Mouse (Mus musculus) G1E (cell line): Measurements from ENCODE around the gene Lcor. TPM values are rescaled to one million over a fixed set of nuclear protein-coding genes. Genes with fewer than 3 reads are reported as not detected.

Experiments used
- ATAC-seq: 2 replicates; pipeline ENCODE4 v1.8.0; 2016; ENCODE audit warnings: mild to moderate bottlenecking; ENCODE audit not compliant: insufficient number of reproducible peaks, poor library complexity, low FRiP score, severe bottlenecking; ENCODE audit errors: extremely low read depth
- DNase-seq: peaks from one replicate; pipeline ENCODE4 v3.0.0; 2012; ENCODE audit warnings: low spot score
- H3K27me3 ChIP-seq: 2 replicates; pipeline ENCODE4 v1.6.1; 2012; ENCODE audit warnings: mild to moderate bottlenecking, low read length, inconsistent platforms; ENCODE audit not compliant: insufficient read depth
- H3K36me3 ChIP-seq: replicated peaks from 2 replicates; pipeline ENCODE3; 2012; ENCODE audit warnings: mild to moderate bottlenecking, inconsistent platforms
- H3K4me1 ChIP-seq: 2 replicates; pipeline ENCODE4 v1.6.1; 2012; ENCODE audit warnings: low read depth, low read length, inconsistent platforms, mixed read lengths; ENCODE audit not compliant: insufficient read depth
- H3K4me3 ChIP-seq: 2 replicates; pipeline ENCODE4 v1.5.1; 2012; ENCODE audit warnings: low read depth, mild to moderate bottlenecking, inconsistent platforms, low read length, moderate library complexity, mixed read lengths
- H3K9me3 ChIP-seq: replicated peaks from 2 replicates; pipeline ENCODE4 v1.6.1; 2012; ENCODE audit warnings: inconsistent platforms
- CTCF ChIP-seq: IDR thresholded peaks from 2 replicates; pipeline ENCODE4 v1.5.1; 2012; ENCODE audit warnings: low read depth, low read length, inconsistent platforms, mixed read lengths
- GATA1 ChIP-seq: IDR thresholded peaks from 2 replicates; pipeline ENCODE4 v1.6.1; 2012; ENCODE audit warnings: borderline replicate concordance, low read length, inconsistent platforms, mixed read lengths
- GATA2 ChIP-seq: IDR thresholded peaks from 2 replicates; pipeline ENCODE4 v1.6.1; 2012; ENCODE audit warnings: low read depth, low read length, inconsistent platforms, borderline replicate concordance
- POLR2AphosphoS5 ChIP-seq: IDR thresholded peaks from 2 replicates; pipeline ENCODE4 v1.6.1; 2012; ENCODE audit warnings: low read depth, low read length, inconsistent platforms; ENCODE audit not compliant: insufficient replicate concordance
- TAL1 ChIP-seq: conservative IDR thresholded peaks from 2 replicates; pipeline ENCODE4 v1.6.1; 2012; ENCODE audit warnings: low read depth, low read length, inconsistent platforms, mixed read lengths
- polyA plus RNA-seq: library from polyadenylated mRNA; stranded (reverse); fragments of >175 nt; gene quantifications from 2 replicates; pipeline ENCODE4 v1.2.3, GENCODE M21; 2012
- total RNA-seq, 2 experiments: library from RNA; stranded (forward) in 1 of 2; stranded (reverse) in 1 of 2; fragments of 200-1000 nt in 1 of 2; fragments of >200 nt in 1 of 2; fragmentation: Nextera tagmentation in 1 of 2; gene quantifications; 2 replicates each; pipeline ENCODE4 v1.2.3; 2014 to 2017

Gene Lcor
- total and polyA plus RNA-seq, 3 experiments = 2.9 to 44.5 (median 16.0) TPM

GRCm38 (mm10) chr19:41463841-41464240 lies 18.6 kb upstream of the Lcor start:
- Histone ChIP-seq H3K36me3 (no peaks in the 10 kb centered on the region), H3K9me3 (no peaks in the 10 kb centered on the region), H3K4me1 (peaks cover 2% of the 10 kb centered on the region; the same call in 1 of the 2 replicates), H3K27me3 (no peaks in the 10 kb centered on the region; the same call in 1 of the 2 replicates), H3K4me3 (no peak overlapping the region)
- no peak for DNase-seq
- no peak for TF ChIP-seq CTCF
- TF ChIP-seq GATA1 = no peak
- TF ChIP-seq GATA2 = no peak
- TF ChIP-seq POLR2AphosphoS5 = no peak
- TF ChIP-seq TAL1 = no peak
- ATAC-seq = no peak

GRCm38 (mm10) chr19:41466475-41466874 lies 16.0 kb upstream of the Lcor start:
- no peaks in the 10 kb centered on the region for H3K9me3 ChIP-seq
- DNase-seq (no peak), ATAC-seq (no peak)
- no peaks in the 10 kb centered on the region for H3K36me3 ChIP-seq
- no peak overlapping the region for H3K4me3 ChIP-seq
- TF ChIP-seq CTCF = no peak
- no peak for TF ChIP-seq POLR2AphosphoS5
- TF ChIP-seq GATA1 = no peak
- TF ChIP-seq GATA2 = no peak
- no peak for TF ChIP-seq TAL1
- no peaks in the 10 kb centered on the region; the same call in 1 of the 2 replicates for H3K27me3 ChIP-seq
- H3K4me1 ChIP-seq = peaks cover 2% of the 10 kb centered on the region; the same call in 1 of the 2 replicates

- Histone ChIP-seq H3K4me3 (no peak overlapping the region), H3K4me1 (peaks cover 16% of the 10 kb centered on the region), H3K27me3 (peaks cover 5% of the 10 kb centered on the region), H3K9me3 (no peaks in the 10 kb centered on the region), H3K36me3 (no peaks in the 10 kb centered on the region)
- no peak for DNase-seq
- TF ChIP-seq GATA2 = no peak
- TF ChIP-seq POLR2AphosphoS5 = no peak
- no peak for TF ChIP-seq CTCF
- no peak for TF ChIP-seq TAL1
- TF ChIP-seq GATA1 = no peak
- no peak for ATAC-seq
Observed at GRCm38 (mm10) chr19:41473566-41474135, 8.8 kb upstream of the Lcor start.

GRCm38 (mm10) chr19:41474943-41475342 lies 7.5 kb upstream of the Lcor start:
- ATAC-seq (0 out of 2 replicates have a peak, but pooled peaks have one; percentile 28), DNase-seq (peak; percentile 62)
- H3K9me3 ChIP-seq = no peaks in the 10 kb centered on the region
- H3K27me3 ChIP-seq = peaks cover 11% of the 10 kb centered on the region
- no peaks in the 10 kb centered on the region for H3K36me3 ChIP-seq
- TF ChIP-seq GATA1 = no peak
- no peak for TF ChIP-seq CTCF
- TF ChIP-seq POLR2AphosphoS5 = no peak
- TF ChIP-seq GATA2 = no peak
- TF ChIP-seq TAL1 = no peak
- H3K4me1 ChIP-seq = peaks cover 18% of the 10 kb centered on the region
- H3K4me3 ChIP-seq = no peak overlapping the region

GRCm38 (mm10) chr19:41476530-41477249 lies 5.7 kb upstream of the Lcor start:
- no peak overlapping the region for H3K4me3 ChIP-seq
- no peaks in the 10 kb centered on the region for H3K9me3 ChIP-seq
- ATAC-seq (no peak), DNase-seq (no peak)
- peaks cover 13% of the 10 kb centered on the region for H3K27me3 ChIP-seq
- no peak for TF ChIP-seq POLR2AphosphoS5
- TF ChIP-seq CTCF = no peak
- TF ChIP-seq TAL1 = no peak
- no peak for TF ChIP-seq GATA1
- no peaks in the 10 kb centered on the region for H3K36me3 ChIP-seq
- peaks cover 27% of the 10 kb centered on the region for H3K4me1 ChIP-seq

GRCm38 (mm10) chr19:41481030-41481886 lies 1.2 kb upstream of the Lcor start:
- H3K4me1 ChIP-seq = peaks cover 35% of the 10 kb centered on the region
- ATAC-seq = no peak
- TF ChIP-seq CTCF = peak; percentile 65
- TF ChIP-seq GATA1 = no peak
- peaks cover 9% of the 10 kb centered on the region for H3K36me3 ChIP-seq
- H3K27me3 ChIP-seq = peaks cover 13% of the 10 kb centered on the region
- no peak for DNase-seq
- H3K9me3 ChIP-seq = no peaks in the 10 kb centered on the region
- H3K4me3 ChIP-seq = peak overlapping the region; percentile 91
